Mouse (Mus musculus) hindlimb bud, embryonic 11.5 days (tissue): Measurements from ENCODE around the gene Hdac1.

Experiments
- DNase-seq: peaks from one replicate; pipeline ENCODE4 v3.0.0-alpha.2; 2012; ENCODE audit warnings: low read depth, low spot score; ENCODE audit errors: extremely low spot score

Gene Hdac1

GRCm38 (mm10) chr4:129479863-129480262 is 62.6 kb downstream of the Hdac1 start:
- DNase-seq = no peak

DNA sequence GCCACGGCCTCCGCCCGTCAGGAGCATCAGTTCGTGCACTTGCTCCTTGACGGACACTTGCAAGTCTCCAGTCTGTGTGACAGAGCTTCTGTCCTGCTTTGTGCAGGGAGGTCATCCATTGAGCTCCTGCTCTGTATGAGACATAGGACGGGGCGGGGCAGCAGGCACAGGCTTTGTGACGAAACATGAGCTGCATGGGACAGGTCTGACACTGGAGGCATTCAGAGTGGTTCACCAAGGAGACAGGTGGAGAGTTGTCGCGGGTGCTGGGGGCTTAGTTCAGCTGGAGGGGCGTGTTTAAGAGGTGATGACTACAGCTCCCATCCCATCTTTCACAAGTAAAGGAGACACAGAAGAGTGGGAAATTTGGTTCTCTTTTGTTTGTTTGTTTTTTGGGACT is 66.5 kb downstream of the Hdac1 start:
- DNase-seq = no peak
